Mouse (Mus musculus): ENCODE results near the gene Dclk1. TPM values are rescaled to one million over a fixed set of nuclear protein-coding genes. Genes with fewer than 3 reads are reported as not detected.
"Not testable (repeated sequence)": the region's sequence is repeated elsewhere in the genome, so short reads cannot be mapped to it uniquely, and the experiment has no call there.

Dclk1 gene
- polyA plus RNA-seq (2012; ENCODE audit: insufficient read depth, insufficient read length, low replicate concordance, missing spikeins): 265 and 822 TPM in 2 replicates

GRCm38 (mm10) chr3:55241730-55242421 is at the start of gene Dclk1:
Gene Dclk1, plus strand, starts transcription at chr3:55242364.
- TF ChIP-seq POLR2A (IDR thresholded peaks at IDR 0.05; ENCODE audit: insufficient read depth, low read depth, low read length): no peak
- no peak for TF ChIP-seq CTCF (IDR thresholded peaks at IDR 0.05; ENCODE audit: insufficient read depth, low read depth, low read length)

GRCm38 (mm10) chr3:55193351-55193750 is 48.8 kb upstream of the Dclk1 start:
- TF ChIP-seq POLR2A (IDR thresholded peaks at IDR 0.05; ENCODE audit: insufficient read depth, low read depth, low read length) (no peak), CTCF (IDR thresholded peaks at IDR 0.05; ENCODE audit: insufficient read depth, low read depth, low read length) (no peak)
- Histone ChIP-seq H3K4me1 (ENCODE audit: control insufficient read depth, insufficient read depth, low read length) (no peaks in the 10 kb centered on the region), H3K4me3 (ENCODE audit: insufficient read depth, low read depth, low read length) (no peak overlapping the region), H3K27ac (ENCODE audit: insufficient read depth, low read depth, low read length) (no peak overlapping the region)
- 77% methylated on average over 2 of the region's 2 CpGs for WGBS

More at GRCm38 (mm10) chr3:55241730-55242421, at the start of gene Dclk1:
- Histone ChIP-seq H3K4me1 (ENCODE audit: control insufficient read depth, insufficient read depth, low read length) (peaks cover 9% of the 10 kb centered on the region), H3K4me3 (ENCODE audit: insufficient read depth, low read depth, low read length) (peak within 1 kb of the TSS; percentile 70), H3K27ac (ENCODE audit: insufficient read depth, low read depth, low read length) (peak within 1 kb of the TSS; percentile 79)
- 37% methylated on average over 10 of the region's 10 CpGs for WGBS

- 62% methylated on average over 8 of the region's 8 CpGs for WGBS
- Histone ChIP-seq H3K27ac (ENCODE audit: insufficient read depth, low read depth, low read length) (no peak overlapping the region), H3K4me3 (ENCODE audit: insufficient read depth, low read depth, low read length) (no peak overlapping the region), H3K4me1 (ENCODE audit: control insufficient read depth, insufficient read depth, low read length) (no peaks in the 10 kb centered on the region)
- no peak for TF ChIP-seq CTCF (IDR thresholded peaks at IDR 0.05; ENCODE audit: insufficient read depth, low read depth, low read length)
- no peak for TF ChIP-seq POLR2A (IDR thresholded peaks at IDR 0.05; ENCODE audit: insufficient read depth, low read depth, low read length)
These were observed 47.4 kb upstream of the Dclk1 start for GRCm38 (mm10) chr3:55194792-55195191.

- Histone ChIP-seq H3K27ac (ENCODE audit: insufficient read depth, low read depth, low read length) (no peak overlapping the region), H3K4me3 (ENCODE audit: insufficient read depth, low read depth, low read length) (no peak overlapping the region), H3K4me1 (ENCODE audit: control insufficient read depth, insufficient read depth, low read length) (no peaks in the 10 kb centered on the region)
- no peak for TF ChIP-seq POLR2A (IDR thresholded peaks at IDR 0.05; ENCODE audit: insufficient read depth, low read depth, low read length)
- TF ChIP-seq CTCF (IDR thresholded peaks at IDR 0.05; ENCODE audit: insufficient read depth, low read depth, low read length): no peak
- WGBS: 71% methylated on average over 5 of the region's 5 CpGs
These were observed 46.4 kb upstream of the Dclk1 start for GRCm38 (mm10) chr3:55195581-55196327.

GRCm38 (mm10) chr3:55196328-55196710 is 45.8 kb upstream of the Dclk1 start:
- 92% methylated on average over 2 of the region's 2 CpGs for WGBS
- Histone ChIP-seq H3K4me1 (ENCODE audit: control insufficient read depth, insufficient read depth, low read length) (no peaks in the 10 kb centered on the region), H3K27ac (ENCODE audit: insufficient read depth, low read depth, low read length) (no peak overlapping the region), H3K4me3 (ENCODE audit: insufficient read depth, low read depth, low read length) (no peak overlapping the region)
- TF ChIP-seq CTCF (IDR thresholded peaks at IDR 0.05; ENCODE audit: insufficient read depth, low read depth, low read length) (no peak), POLR2A (IDR thresholded peaks at IDR 0.05; ENCODE audit: insufficient read depth, low read depth, low read length) (no peak)

GRCm38 (mm10) chr3:55203621-55204020 is 38.5 kb upstream of the Dclk1 start:
- H3K27ac ChIP-seq (ENCODE audit: insufficient read depth, low read depth, low read length); H3K4me3 ChIP-seq (ENCODE audit: insufficient read depth, low read depth, low read length); H3K4me1 ChIP-seq (ENCODE audit: control insufficient read depth, insufficient read depth, low read length): not testable (repeated sequence)
- 93% methylated on average over 11 of the region's 11 CpGs for WGBS

- 98% methylated on average over 2 of the region's 2 CpGs for WGBS
- H3K4me1 ChIP-seq (ENCODE audit: control insufficient read depth, insufficient read depth, low read length): peaks cover 4% of the 10 kb centered on the region; the same call in 1 of the 2 replicates
- no peak for TF ChIP-seq POLR2A (IDR thresholded peaks at IDR 0.05; ENCODE audit: insufficient read depth, low read depth, low read length)
- no peak for TF ChIP-seq CTCF (IDR thresholded peaks at IDR 0.05; ENCODE audit: insufficient read depth, low read depth, low read length)
These were observed 35.8 kb upstream of the Dclk1 start for GRCm38 (mm10) chr3:55206413-55206812.

GRCm38 (mm10) chr3:55207665-55208064 is 34.5 kb upstream of the Dclk1 start:
- WGBS: 47% methylated on average over 6 of the region's 6 CpGs

More at GRCm38 (mm10) chr3:55206413-55206812, 35.8 kb upstream of the Dclk1 start:
- no peak overlapping the region for H3K27ac ChIP-seq (ENCODE audit: insufficient read depth, low read depth, low read length)
- no peak overlapping the region for H3K4me3 ChIP-seq (ENCODE audit: insufficient read depth, low read depth, low read length)

GRCm38 (mm10) chr3:55212254-55212653 is 29.9 kb upstream of the Dclk1 start:
- TF ChIP-seq POLR2A (IDR thresholded peaks at IDR 0.05; ENCODE audit: insufficient read depth, low read depth, low read length): no peak
- TF ChIP-seq CTCF (IDR thresholded peaks at IDR 0.05; ENCODE audit: insufficient read depth, low read depth, low read length): no peak
- H3K4me3 ChIP-seq (ENCODE audit: insufficient read depth, low read depth, low read length): no peak overlapping the region
- 34% methylated on average over 2 of the region's 2 CpGs for WGBS
- H3K27ac ChIP-seq (ENCODE audit: insufficient read depth, low read depth, low read length): no peak overlapping the region
- H3K4me1 ChIP-seq (ENCODE audit: control insufficient read depth, insufficient read depth, low read length): peaks cover 4% of the 10 kb centered on the region; the same call in 1 of the 2 replicates

More at GRCm38 (mm10) chr3:55207665-55208064, 34.5 kb upstream of the Dclk1 start:
- H3K4me1 ChIP-seq (ENCODE audit: control insufficient read depth, insufficient read depth, low read length): peaks cover 4% of the 10 kb centered on the region; the same call in 1 of the 2 replicates
- TF ChIP-seq POLR2A (IDR thresholded peaks at IDR 0.05; ENCODE audit: insufficient read depth, low read depth, low read length) (no peak), CTCF (IDR thresholded peaks at IDR 0.05; ENCODE audit: insufficient read depth, low read depth, low read length) (no peak)
- no peak overlapping the region for H3K27ac ChIP-seq (ENCODE audit: insufficient read depth, low read depth, low read length)
- no peak overlapping the region for H3K4me3 ChIP-seq (ENCODE audit: insufficient read depth, low read depth, low read length)
